Mouse (Mus musculus) gastrocnemius, postnatal 36 days (tissue): Measurements from ENCODE around the gene Ttc27. TPM values are rescaled to one million over a fixed set of nuclear protein-coding genes. Genes with fewer than 3 reads are reported as not detected.
"Not testable (repeated sequence)": the region's sequence is repeated elsewhere in the genome, so short reads cannot be mapped to it uniquely, and the experiment has no call there.

Experiments used
- DNase-seq, 2 experiments: peaks; one replicate each; pipeline ENCODE4 v3.0.0; 2022
- intact Hi-C: fragments of 180-260 bp; cut with DNase I; formaldehyde crosslinking; loops from one replicate; pipeline ENCODE4 v1.15.1; 2025
- long read RNA-seq, 2 experiments: library from polyadenylated mRNA; stranded (forward); transcript quantifications; one replicate each; pipeline ENCODE4 v2.0.0; 2021
- total RNA-seq, 2 experiments: library from RNA; stranded (reverse); gene quantifications; 2 replicates each; pipeline ENCODE4 v1.2.3; 2021

Ttc27 gene
- total RNA-seq: 10 to 100 TPM in 1 of 2 experiments, 1 to 10 TPM in 1; 8.9 to 11.0 TPM
- long read RNA-seq, experiment 1, partial matches to known transcripts: 3 of 6 reads
- long read RNA-seq, experiment 1, other reads (novel, unspliced or antisense): 0 of 6 reads
- long read RNA-seq, experiment 2, partial matches to known transcripts: 6 of 7 reads
- long read RNA-seq, experiment 2, other reads (novel, unspliced or antisense): 1 of 7 reads

GRCm38 (mm10) chr17:74717618-74718151, at the start of gene Ttc27:
Ttc27 (plus strand) TSS chr17:74717732.
- DNase-seq: peak; percentile 92 to 96
- intact Hi-C loops: no loop called here

- intact Hi-C loops: no loop called here
Measured at GRCm38 (mm10) chr17:74668010-74668409, 49.5 kb upstream of the Ttc27 start.

GRCm38 (mm10) chr17:74670031-74670430, 47.5 kb upstream of the Ttc27 start:
- DNase-seq: no peak
- intact Hi-C loops: no loop called here

More at GRCm38 (mm10) chr17:74668010-74668409, 49.5 kb upstream of the Ttc27 start:
- no peak for DNase-seq

- intact Hi-C loops: no loop called here
- no peak for DNase-seq
Measured at GRCm38 (mm10) chr17:74672446-74672845, 45.1 kb upstream of the Ttc27 start.

- DNase-seq: no peak
- intact Hi-C loops: no loop called here
Measured at GRCm38 (mm10) chr17:74673251-74673650, 44.3 kb upstream of the Ttc27 start.

GRCm38 (mm10) chr17:74678061-74678460, 39.5 kb upstream of the Ttc27 start:
- no peak for DNase-seq
- intact Hi-C loops: no loop called here

GRCm38 (mm10) chr17:74684927-74685326, 32.6 kb upstream of the Ttc27 start:
- intact Hi-C loops: no loop called here
- no peak for DNase-seq

- no peak for DNase-seq
- intact Hi-C loops: no loop called here
Measured at GRCm38 (mm10) chr17:74688555-74688954, 29.0 kb upstream of the Ttc27 start.

GRCm38 (mm10) chr17:74689406-74689805, 28.1 kb upstream of the Ttc27 start:
- intact Hi-C loops: no loop called here
- no peak for DNase-seq

GRCm38 (mm10) chr17:74701661-74702060, 15.9 kb upstream of the Ttc27 start:
- DNase-seq, intact Hi-C loops: not testable (repeated sequence)

GRCm38 (mm10) chr17:74705480-74705879, 12.1 kb upstream of the Ttc27 start:
- DNase-seq: no peak
- intact Hi-C loops: no loop called here

GRCm38 (mm10) chr17:74706593-74706992, 10.9 kb upstream of the Ttc27 start:
- intact Hi-C loops: no loop called here
- DNase-seq: no peak

GRCm38 (mm10) chr17:74707637-74708152, 9.8 kb upstream of the Ttc27 start:
- no peak for DNase-seq
- intact Hi-C loops: no loop called here

GRCm38 (mm10) chr17:74710731-74711130, 6.8 kb upstream of the Ttc27 start:
- DNase-seq: no peak
- intact Hi-C loops: no loop called here

- no peak for DNase-seq
- intact Hi-C loops: no loop called here
Measured at GRCm38 (mm10) chr17:74711627-74712026, 5.9 kb upstream of the Ttc27 start.

- intact Hi-C loops: no loop called here
- no peak for DNase-seq
Measured at GRCm38 (mm10) chr17:74715128-74715527, 2.4 kb upstream of the Ttc27 start.

GRCm38 (mm10) chr17:74715724-74716123, 1.8 kb upstream of the Ttc27 start:
- no peak for DNase-seq
- intact Hi-C loops: no loop called here

- intact Hi-C loops: no loop called here
- DNase-seq: no peak
Measured at GRCm38 (mm10) chr17:74716643-74717042, 889 bp upstream of the Ttc27 start.

- intact Hi-C loops: no loop called here
- no peak for DNase-seq
Measured at GRCm38 (mm10) chr17:74717091-74717617, 378 bp upstream of the Ttc27 start.

- intact Hi-C loops: no loop called here
- no peak for DNase-seq
Measured at GRCm38 (mm10) chr17:74732872-74733271, 15.3 kb downstream of the Ttc27 start.

- intact Hi-C loops: no loop called here
- DNase-seq: no peak
Measured at GRCm38 (mm10) chr17:74735392-74735791, 17.9 kb downstream of the Ttc27 start.

- intact Hi-C loops: no loop called here
- DNase-seq: no peak
Measured at GRCm38 (mm10) chr17:74749659-74750058, 32.1 kb downstream of the Ttc27 start.
